Mouse (Mus musculus): ENCODE measurements around the gene Phf21b. TPM values are rescaled to one million over a fixed set of nuclear protein-coding genes. Genes with fewer than 3 reads are reported as not detected.
A peak's percentile ranks its signal among the peaks of the same experiment; 100 is the strongest.
"Not testable (repeated sequence)": the region's sequence is repeated elsewhere in the genome, so short reads cannot be mapped to it uniquely, and the experiment has no call there.

Gene Phf21b
- total RNA-seq (2018; cell fraction: chromatin; rRNA removed) = 10 to 100 TPM in 2 of 26 experiments, 1 to 10 TPM in 24; 1.1 to 10.3 (median 3.6) TPM
- under 1 TPM in 22 of 26 experiments, not detected in 4; 0.03 to 0.56 (median 0.13) TPM for total RNA-seq (2018; cell fraction: cytosol; rRNA removed)
- total RNA-seq (2018; cell fraction: nucleus; rRNA removed) = 1 to 10 TPM in 17 of 26 experiments, under 1 TPM in 8, not detected in 1; 0.29 to 9.2 (median 1.4) TPM
- polyA plus RNA-seq (2018) = 0.14 to 0.21 TPM (median 0.19 TPM) in 3 replicates

DNA sequence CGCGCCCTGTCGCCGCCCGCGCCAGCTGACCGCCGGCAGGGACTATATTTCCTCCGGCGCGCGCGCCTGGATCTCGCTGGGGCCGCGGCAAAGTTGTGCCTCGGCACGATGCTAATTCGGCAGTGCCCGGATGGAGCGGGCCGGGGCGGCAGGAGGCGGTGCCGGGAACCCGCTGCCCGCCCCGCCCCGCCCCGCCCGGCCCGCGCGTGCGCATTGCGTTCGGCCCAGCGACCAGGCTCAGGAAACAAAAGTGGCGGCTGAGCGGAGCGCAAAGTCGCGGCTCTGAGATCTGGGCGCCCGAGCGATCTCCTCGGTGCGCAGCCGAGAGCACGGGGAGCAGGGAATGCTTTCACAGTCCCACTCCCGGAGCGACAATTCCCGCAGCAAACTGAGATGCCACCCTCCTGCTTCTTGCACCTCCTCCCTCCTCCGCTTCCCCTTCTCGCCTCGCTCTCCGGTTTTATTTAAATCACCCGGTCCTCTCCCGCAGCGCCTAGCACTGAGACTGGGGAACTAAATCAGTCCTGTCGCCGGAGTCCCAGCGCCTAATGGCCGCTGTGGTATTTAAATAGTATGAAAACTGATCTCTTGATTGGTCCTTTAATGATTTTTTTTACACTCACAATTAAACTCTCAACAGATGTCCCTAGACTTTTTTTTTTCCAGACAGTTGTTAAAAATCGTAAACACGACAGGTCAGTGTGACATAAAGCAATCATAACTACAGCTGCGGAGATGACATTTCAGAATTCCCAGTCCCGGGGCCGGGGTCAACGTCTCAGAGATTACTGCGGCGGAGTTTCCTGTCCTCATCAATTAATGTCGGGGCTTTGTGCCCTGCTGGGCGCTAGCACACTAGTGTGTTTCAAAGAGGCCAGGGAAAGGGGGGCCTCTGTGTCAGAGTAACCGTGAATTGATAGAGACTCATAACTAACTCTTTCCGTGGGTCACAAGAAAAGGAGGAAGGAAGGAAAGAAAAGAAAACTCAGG, at the start of gene Phf21b:
Phf21b (minus strand) TSS at position 44 of the 990 bp plus-strand sequence.
- WGBS (ENCODE audit: missing documents) = under 1% methylated on average over 74 of the region's 76 CpGs
- no peaks in the 10 kb centered on the region for H3K36me3 ChIP-seq (ENCODE audit: inconsistent target)
- peak within 1 kb of the TSS; percentile 34 for H3K4me3 ChIP-seq (ENCODE audit: inconsistent target)
- no peaks in the 10 kb centered on the region for H3K79me2 ChIP-seq (ENCODE audit: inconsistent target)
- H3K27ac ChIP-seq = no peak within 1 kb of the TSS

DNA sequence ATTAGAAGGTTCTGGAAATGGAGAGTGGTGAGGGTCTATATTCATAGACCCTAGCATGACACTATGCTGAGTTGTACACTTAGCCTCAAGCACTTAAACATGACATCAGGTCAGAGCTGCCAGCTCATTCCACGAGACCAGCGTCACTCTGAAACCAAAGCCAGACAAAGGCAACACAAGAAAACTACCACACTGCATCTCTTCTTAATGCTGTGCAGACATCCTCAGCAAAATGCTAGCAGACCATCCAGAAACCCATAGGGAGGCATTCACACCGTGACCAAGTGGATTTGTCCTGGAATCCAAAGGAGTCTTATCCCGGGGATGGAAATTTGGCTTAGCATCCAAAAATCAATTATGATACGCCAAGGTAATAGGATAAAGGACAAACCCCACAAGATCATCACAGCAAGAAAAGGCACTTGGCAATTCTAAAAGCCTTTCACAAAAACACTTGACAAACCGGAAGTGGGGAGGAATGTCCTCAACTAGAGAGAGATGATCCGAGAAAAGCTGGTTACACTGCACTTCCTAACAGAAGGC, 48.1 kb upstream of the Phf21b start:
- Histone ChIP-seq H3K4me3 (ENCODE audit: inconsistent target) (no peak overlapping the region), H3K36me3 (ENCODE audit: inconsistent target) (no peaks in the 10 kb centered on the region), H3K27ac (no peak overlapping the region), H3K79me2 (ENCODE audit: inconsistent target) (no peaks in the 10 kb centered on the region)
- 84% methylated on average over 7 of the region's 7 CpGs for WGBS (ENCODE audit: missing documents)

DNA sequence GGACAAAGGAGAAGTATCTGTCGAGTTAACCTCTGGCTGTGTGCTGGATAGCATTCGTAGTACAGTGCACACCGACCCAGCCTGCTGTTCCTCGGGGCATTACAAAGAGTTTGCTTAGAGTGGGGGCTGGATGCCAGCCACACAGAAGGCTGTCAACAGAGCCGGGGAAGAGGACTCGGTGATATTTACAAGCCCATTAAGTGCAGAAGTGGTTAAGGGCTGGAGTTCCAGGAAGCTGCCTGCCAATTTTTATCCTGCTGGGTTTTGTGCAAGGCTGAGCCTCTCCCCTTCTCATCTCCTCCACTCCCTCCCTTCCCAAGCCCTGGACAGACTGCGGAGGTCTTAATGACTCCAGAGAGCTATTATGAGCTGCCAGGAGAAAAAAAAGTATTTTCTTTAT, 42.2 kb upstream of the Phf21b start:
- WGBS (ENCODE audit: missing documents) = 28% methylated on average over 6 of the region's 7 CpGs
- H3K79me2 ChIP-seq (ENCODE audit: inconsistent target) = no peaks in the 10 kb centered on the region
- no peak overlapping the region for H3K27ac ChIP-seq

DNA sequence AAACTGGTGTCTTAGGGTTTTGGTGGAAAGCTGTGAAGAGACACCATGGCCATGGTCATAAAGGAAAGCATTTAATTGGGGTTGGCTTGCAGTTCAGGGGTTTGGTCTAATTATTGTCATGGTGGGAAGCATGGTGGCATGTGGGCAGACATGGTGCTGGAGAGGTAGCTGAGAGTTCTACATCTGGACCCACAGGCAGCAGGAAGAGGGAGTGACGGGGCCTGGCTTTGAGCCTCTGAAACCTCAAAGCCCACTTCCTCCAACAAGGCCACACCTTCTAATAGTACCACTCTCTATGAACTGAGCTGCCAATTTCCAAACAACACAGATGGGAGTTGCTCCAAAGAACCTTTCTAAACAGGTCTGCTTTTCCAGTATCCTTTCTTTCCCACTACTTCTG, 40.8 kb upstream of the Phf21b start:
- Histone ChIP-seq H3K27ac (no peak overlapping the region), H3K79me2 (ENCODE audit: inconsistent target) (no peaks in the 10 kb centered on the region), H3K36me3 (ENCODE audit: inconsistent target) (no peaks in the 10 kb centered on the region), H3K4me3 (ENCODE audit: inconsistent target) (no peak overlapping the region)
- 20% methylated on average over 1 of the region's 1 CpGs for WGBS (ENCODE audit: missing documents)

More for the DNA sequence above, 42.2 kb upstream of the Phf21b start:
- Histone ChIP-seq H3K36me3 (ENCODE audit: inconsistent target) (no peaks in the 10 kb centered on the region), H3K4me3 (ENCODE audit: inconsistent target) (no peak overlapping the region)

DNA sequence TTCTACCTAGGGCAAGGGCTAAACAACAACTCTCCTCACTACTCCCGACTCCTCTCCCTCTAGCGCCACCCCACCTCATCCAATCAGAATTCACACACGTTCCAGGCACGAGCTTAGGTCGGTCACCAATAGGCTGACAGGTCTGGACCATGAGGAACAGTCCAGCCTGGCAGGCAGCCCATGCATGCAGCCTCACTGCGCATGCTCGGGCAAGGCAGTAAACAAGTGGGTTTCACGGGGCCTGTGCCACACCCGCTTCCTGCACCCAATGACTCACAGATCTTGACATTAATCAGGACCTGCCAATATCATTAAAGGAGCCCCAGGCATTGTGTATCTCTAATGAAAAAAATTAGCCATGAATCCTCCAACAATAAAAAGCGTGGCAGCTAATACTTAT, 40.4 kb upstream of the Phf21b start:
- not testable (repeated sequence) for H3K27ac ChIP-seq; H3K79me2 ChIP-seq (ENCODE audit: inconsistent target); H3K4me3 ChIP-seq (ENCODE audit: inconsistent target); H3K36me3 ChIP-seq (ENCODE audit: inconsistent target)
- WGBS (ENCODE audit: missing documents) = 65% methylated on average over 8 of the region's 10 CpGs

DNA sequence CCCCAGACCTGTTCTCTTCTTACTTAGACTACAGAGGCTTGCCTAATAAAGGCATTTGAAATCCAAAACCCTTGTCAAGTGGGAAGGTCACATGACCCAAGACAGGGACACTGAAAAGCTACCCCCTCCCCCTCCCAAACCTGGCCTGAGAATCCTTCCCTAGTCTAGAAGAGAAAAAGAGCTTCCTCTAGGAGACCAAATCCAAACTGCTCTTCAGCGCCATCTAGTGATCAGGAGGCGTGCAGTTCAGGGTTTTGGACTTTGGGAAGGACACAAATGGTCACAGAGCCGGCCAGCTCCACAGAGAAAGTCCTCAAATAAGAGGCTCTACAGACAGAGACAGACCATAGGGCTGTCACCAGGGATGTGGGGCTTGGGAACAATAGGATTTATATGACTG, 35.8 kb upstream of the Phf21b start:
- no peaks in the 10 kb centered on the region for H3K79me2 ChIP-seq (ENCODE audit: inconsistent target)
- H3K4me3 ChIP-seq (ENCODE audit: inconsistent target) = no peak overlapping the region
- WGBS (ENCODE audit: missing documents) = 0% methylated on average over 3 of the region's 3 CpGs
- H3K36me3 ChIP-seq (ENCODE audit: inconsistent target) = no peaks in the 10 kb centered on the region
- no peak overlapping the region for H3K27ac ChIP-seq

DNA sequence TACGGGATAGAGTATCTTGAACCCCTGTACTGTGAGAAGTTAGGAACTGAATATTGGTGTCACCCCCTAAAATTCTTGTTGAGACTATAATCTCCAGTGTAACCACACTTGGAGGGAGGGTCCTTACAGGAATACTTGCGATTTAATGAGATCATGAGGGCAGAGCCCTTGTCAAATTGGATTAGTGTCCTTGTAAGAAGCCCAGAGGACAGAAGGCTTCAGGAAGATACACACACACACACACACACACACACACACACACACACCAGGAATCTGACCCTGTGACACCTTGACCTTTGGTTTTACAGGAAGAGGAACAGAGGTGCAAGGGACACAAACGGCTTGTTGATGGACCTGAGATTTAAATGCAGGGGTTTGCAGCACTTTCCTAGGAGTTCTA, 35.4 kb upstream of the Phf21b start:
- WGBS (ENCODE audit: missing documents) = 61% methylated on average over 3 of the region's 3 CpGs
- Histone ChIP-seq H3K36me3 (ENCODE audit: inconsistent target) (no peaks in the 10 kb centered on the region), H3K79me2 (ENCODE audit: inconsistent target) (no peaks in the 10 kb centered on the region), H3K27ac (no peak overlapping the region), H3K4me3 (ENCODE audit: inconsistent target) (no peak overlapping the region)

DNA sequence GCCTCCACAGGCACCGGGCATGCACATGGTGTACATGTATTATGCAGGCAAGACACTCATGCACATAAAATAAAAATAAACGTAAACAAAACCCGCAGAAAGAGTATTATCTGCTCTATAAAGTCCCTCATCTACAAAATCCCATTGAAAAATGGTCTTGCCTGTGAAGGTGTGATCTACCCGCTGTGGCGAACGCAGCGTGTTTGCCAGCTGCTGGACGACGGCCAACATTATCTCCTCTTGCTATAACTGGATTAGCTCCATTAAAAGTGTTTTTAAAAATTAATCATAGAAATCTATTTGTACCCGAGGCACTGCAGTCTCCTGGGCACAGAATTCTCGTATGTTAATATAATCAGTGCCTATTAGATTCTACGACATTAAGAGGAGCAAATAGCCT, 32.2 kb upstream of the Phf21b start:
- Histone ChIP-seq H3K79me2 (ENCODE audit: inconsistent target) (no peaks in the 10 kb centered on the region), H3K4me3 (ENCODE audit: inconsistent target) (no peak overlapping the region), H3K36me3 (ENCODE audit: inconsistent target) (no peaks in the 10 kb centered on the region), H3K27ac (no peak overlapping the region)
- 87% methylated on average over 12 of the region's 12 CpGs for WGBS (ENCODE audit: missing documents)

DNA sequence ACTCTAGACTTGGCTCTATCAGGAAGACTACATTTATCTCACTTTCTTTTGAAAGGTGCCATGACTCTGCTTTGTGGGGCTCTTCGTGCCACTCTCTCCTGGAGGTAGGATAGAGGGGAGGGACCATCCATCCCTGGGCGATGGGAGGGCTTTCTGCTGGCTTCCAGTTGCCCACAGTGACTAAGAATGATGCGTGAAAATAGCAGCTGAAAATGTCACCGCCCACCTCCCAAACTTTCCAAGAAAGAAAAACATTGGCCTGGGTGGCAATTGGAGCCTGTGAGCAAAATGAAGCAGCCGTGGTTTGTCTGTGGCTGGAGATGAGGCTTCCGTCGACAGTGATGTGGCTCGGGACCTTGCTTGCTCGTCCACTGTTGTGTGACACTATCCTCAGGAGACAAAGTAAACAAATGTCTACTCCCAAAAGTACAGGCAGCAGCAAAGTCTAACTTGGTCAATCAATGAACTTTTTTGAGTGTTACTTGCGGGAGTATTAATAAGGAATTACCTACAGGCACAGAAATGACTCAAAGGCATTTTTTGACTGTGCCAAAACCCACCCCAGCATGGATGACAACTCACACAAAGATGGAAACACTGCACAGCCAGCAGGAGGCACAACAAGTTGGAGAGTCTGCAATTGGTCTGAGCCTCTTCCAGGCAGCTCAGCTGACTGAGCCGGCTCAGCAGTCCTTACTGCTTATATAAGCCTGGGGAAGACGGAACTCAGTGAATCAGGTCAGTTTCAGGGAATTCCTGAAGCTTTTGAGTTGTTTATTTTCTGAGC, 21.4 kb upstream of the Phf21b start:
- WGBS (ENCODE audit: missing documents) = 89% methylated on average over 12 of the region's 12 CpGs
- no peaks in the 10 kb centered on the region for H3K79me2 ChIP-seq (ENCODE audit: inconsistent target)
- no peak overlapping the region for H3K4me3 ChIP-seq (ENCODE audit: inconsistent target)
- H3K36me3 ChIP-seq (ENCODE audit: inconsistent target) = no peaks in the 10 kb centered on the region
- H3K27ac ChIP-seq = no peak overlapping the region

DNA sequence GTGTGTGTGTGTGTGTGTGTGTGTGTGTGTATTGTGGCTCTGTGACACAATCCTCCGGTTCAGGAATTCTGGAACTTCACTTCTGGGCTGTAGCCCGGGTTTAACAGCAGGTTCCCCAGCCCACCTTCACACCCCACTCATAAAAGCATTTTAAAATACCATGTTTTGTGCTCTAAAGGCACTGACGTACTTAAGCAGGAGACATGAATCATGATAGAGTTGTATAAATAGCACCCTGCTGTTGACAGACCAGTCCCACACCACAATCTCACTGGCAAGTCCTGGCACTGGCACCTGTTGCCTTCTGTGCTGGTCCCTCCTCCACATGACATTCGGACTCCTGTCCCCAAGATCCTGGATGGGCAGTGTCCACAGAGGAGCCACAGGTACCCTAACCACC, 18.0 kb upstream of the Phf21b start:
- Histone ChIP-seq H3K36me3 (ENCODE audit: inconsistent target) (no peaks in the 10 kb centered on the region), H3K27ac (no peak overlapping the region), H3K4me3 (ENCODE audit: inconsistent target) (no peak overlapping the region), H3K79me2 (ENCODE audit: inconsistent target) (no peaks in the 10 kb centered on the region)
- WGBS (ENCODE audit: missing documents) = 76% methylated on average over 4 of the region's 4 CpGs

DNA sequence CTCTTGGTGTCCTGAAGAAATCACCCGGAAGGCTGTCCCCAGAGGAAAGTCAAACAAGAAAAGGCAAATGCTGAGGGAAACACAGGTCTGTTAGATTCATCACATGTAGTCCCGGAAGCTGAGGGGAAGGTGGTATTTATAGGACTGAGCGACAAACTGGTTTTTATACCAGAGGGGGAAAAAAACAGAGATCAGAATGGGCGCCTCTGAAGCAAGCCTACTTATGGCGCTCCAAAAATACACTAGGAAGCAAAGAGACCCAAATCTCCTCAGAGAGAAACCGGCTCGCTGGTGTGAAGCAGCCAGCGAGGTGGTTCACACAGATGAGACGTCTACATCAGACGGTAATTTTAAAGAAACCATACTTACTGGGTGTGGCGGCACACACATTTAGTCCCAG, 17.2 kb upstream of the Phf21b start:
- no peak overlapping the region for H3K4me3 ChIP-seq (ENCODE audit: inconsistent target)
- H3K36me3 ChIP-seq (ENCODE audit: inconsistent target) = no peaks in the 10 kb centered on the region
- no peaks in the 10 kb centered on the region for H3K79me2 ChIP-seq (ENCODE audit: inconsistent target)
- no peak overlapping the region for H3K27ac ChIP-seq
- 93% methylated on average over 11 of the region's 11 CpGs for WGBS (ENCODE audit: missing documents)

DNA sequence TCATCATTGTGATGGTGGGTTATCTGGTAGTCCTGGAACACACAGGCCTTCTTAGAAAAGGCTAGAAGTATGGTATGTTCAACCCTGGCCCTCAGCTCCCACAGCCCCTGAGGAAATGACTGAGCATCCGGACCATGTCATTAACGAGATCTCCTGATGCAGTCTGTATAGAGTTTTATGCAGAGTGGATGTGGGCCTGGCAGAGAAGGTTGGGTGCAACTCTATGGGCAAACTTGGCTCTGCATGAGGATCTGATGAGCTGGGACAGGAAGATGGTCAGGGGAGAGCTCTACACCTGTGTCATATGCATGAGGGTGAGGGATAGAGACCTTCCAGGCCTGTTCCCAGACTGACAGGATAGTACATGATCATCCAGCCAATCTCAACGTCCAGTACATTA, 16.0 kb upstream of the Phf21b start:
- Histone ChIP-seq H3K27ac (no peak overlapping the region), H3K36me3 (ENCODE audit: inconsistent target) (no peaks in the 10 kb centered on the region), H3K4me3 (ENCODE audit: inconsistent target) (no peak overlapping the region), H3K79me2 (ENCODE audit: inconsistent target) (no peaks in the 10 kb centered on the region)
- 75% methylated on average over 3 of the region's 3 CpGs for WGBS (ENCODE audit: missing documents)

DNA sequence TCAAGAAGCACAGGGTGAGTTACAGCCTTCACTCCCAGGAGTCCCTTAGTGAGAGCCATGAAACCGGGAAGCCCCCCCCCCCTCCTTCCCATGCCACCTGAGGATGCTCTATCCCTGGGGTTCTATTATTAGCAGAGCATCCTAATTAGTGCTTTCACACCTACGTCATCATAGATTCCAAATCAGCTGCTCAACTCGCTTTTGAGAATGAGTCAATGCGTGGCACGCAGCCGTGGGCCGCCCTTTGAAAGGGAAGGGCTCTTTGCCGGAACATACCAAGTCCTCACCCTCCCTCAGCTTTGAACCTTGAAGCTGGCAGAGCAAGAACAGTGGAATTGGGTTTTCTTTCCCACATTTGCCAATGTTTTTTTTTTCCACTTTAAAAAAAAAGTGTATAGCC, 6.1 kb upstream of the Phf21b start:
- 93% methylated on average over 8 of the region's 8 CpGs for WGBS (ENCODE audit: missing documents)
- Histone ChIP-seq H3K36me3 (ENCODE audit: inconsistent target) (no peaks in the 10 kb centered on the region), H3K4me3 (ENCODE audit: inconsistent target) (no peak overlapping the region)

DNA sequence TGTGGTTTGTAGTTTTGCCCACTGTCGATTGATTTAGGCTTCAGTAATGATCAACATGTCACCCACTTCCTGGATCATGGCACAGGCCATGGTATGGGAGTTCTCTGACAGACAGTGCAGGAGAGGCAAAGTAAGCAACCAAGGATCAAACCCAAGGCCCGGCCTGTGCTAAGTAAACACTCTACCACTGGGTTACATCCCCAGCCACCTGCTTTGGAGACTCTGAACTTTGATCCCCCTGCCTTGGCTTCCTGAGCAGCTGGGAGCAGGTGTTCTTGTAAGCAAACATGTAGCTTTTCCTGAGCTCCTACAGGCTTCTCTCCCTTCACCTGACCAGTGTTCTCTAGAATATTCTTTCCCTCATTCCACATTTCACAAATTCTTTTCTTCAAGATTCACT, 1.8 kb upstream of the Phf21b start:
- Histone ChIP-seq H3K4me3 (ENCODE audit: inconsistent target) (no peak overlapping the region), H3K27ac (no peak overlapping the region), H3K36me3 (ENCODE audit: inconsistent target) (no peaks in the 10 kb centered on the region), H3K79me2 (ENCODE audit: inconsistent target) (no peaks in the 10 kb centered on the region)
- WGBS (ENCODE audit: missing documents) = 77% methylated on average over 2 of the region's 2 CpGs

More for the DNA sequence above, 6.1 kb upstream of the Phf21b start:
- H3K27ac ChIP-seq = no peak overlapping the region
- no peaks in the 10 kb centered on the region for H3K79me2 ChIP-seq (ENCODE audit: inconsistent target)

All from macrophage (primary cell).